Mouse (Mus musculus) cerebellum, postnatal 10 days (tissue): Measurements from ENCODE around the gene 9430097D07Rik.

Experiments
- DNase-seq, 2 experiments: peaks; one replicate each; pipeline ENCODE4 v3.0.0; 2021; ENCODE audit warnings: mixed read lengths in 2 of 2

The 9430097D07Rik gene

DNA sequence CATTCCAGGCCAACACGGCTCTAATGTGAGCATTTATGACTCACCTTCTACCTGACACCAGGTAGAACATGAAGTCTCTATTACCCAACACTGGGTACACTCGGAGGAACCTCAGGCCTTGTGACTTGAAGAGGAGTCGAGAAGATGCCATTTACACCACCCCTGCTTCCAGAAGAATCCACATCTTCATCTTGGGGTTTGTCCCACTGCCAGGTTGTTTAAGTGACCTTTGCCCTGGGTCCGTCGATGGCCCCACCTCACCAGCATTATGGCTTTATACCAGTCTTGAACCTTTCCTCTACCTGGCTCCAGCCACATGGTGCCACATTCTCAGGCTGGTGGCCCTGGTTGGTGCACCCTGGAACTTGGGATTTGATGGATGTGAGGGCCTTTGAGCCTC, 21.8 kb upstream of the 9430097D07Rik start:
- no peak for DNase-seq

DNA sequence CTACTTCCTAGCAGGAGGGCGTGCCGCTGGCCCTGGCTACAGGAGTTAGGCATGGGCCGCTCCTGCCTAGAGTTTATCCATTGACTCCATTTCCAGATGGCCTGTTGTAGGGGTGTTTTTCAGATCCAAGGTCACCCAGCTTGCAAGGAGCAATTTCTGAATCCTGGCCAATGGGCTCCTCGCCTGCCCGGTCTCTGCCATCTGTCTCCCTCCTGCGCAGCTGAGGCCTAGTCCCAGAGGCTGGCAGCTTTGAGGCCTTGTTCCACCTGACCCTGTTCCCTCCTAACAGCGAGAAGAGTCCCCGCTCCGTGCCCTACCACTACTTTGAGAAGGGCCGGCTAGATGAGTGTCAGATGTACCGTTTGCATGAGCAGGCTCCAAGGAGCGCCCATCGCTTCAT, 21.2 kb upstream of the 9430097D07Rik start:
- DNase-seq = peak; percentile 94 to 96

DNA sequence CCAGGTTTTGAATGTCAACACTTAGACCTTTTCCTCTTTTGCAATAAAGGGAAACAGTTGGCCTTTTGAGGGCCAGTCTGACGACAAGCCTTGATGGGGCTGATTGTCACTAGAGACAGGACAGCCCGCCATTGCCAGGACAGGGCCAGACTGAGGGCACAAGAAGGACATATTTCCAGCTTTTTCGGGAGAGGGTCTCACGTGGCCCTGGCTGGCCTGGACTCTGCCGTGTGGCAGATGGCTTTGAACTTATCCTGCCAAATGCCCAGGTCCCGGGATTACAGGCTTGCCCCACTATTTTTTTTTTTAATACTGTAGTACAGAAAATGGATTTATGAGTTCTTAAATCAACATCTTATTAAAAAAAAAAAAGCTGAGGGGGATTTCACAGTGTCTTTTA, 15.8 kb upstream of the 9430097D07Rik start:
- DNase-seq = peak; percentile 67 to 80

DNA sequence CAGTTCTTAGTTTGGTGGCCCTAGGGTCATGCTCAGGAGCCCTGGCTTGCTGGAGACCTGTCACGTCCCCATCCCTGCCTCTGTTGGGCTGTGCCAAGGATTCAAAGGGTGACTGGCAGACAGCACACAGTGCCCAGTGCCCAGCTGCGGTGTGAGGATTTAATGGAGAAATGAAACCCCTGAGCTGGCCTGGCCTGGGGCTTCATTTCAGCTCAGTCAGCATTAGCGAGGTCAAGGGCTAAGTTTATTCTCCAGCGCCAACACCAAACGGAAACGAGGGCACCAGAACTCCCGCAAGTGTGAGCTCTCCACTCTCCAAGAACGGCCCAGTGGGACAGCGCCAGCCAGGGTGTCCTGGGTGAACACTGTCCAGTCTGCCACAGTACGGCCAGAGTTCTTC, 14.7 kb upstream of the 9430097D07Rik start:
- peak; percentile 56 to 57 for DNase-seq

DNA sequence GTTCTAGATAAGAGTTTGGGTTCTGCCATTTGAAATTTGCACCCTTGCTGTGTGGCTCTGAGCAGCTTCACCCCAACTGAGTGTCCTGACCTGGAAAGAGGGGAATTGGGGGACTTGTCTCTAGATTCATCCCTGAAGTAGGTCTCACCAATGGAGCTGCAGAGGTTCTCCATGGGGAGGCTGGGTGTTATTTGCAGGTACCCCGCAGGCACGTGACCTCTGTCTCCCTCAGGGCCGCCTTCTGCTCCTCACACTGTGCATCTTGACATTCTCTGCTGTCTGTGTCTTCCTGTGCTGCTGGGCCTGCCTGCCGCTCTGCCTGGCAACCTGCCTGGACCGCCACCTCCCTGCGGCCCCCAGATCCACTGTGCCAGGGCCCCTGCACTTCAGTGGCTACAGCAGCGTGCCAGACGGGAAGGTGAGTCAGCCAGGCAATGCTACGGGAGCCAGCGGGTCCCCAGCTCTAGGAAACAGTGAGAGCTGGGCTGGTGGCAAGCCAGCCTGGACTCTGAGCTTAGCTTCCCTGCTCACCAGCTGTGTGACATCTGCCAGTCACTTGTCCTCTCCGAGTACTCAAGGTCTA, 13.8 kb upstream of the 9430097D07Rik start:
- DNase-seq = peak; percentile 93 to 96

DNA sequence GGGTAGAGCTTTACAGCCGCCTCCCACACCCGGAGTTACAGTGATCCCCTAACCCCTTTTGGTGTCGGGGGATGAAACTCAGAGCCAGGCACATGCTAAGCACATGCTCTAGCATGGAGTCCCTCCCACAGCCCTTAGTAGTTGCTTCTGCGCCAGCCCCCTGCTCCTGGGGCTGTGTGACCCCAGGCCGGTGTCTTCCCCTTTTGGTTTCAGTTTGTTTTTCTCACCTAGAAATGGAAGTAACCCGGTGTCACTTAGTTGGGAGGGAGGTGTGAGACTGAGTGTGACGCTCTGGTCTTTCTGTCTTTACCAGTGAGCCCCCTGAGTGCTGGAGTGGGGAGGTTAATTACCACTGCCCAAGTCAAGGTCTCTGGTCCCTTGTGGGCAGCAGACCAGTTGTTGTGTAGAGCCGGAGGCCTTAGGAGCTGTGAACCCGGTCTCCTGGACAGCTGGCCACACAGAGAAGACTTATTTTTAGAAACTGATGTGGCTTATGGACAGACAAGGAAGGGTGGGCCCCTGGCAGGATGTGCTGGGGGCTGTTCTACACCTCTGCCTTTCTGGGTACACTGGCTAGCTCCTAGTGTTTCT, 12.3 kb upstream of the 9430097D07Rik start:
- DNase-seq = peak; percentile 32 to 43

DNA sequence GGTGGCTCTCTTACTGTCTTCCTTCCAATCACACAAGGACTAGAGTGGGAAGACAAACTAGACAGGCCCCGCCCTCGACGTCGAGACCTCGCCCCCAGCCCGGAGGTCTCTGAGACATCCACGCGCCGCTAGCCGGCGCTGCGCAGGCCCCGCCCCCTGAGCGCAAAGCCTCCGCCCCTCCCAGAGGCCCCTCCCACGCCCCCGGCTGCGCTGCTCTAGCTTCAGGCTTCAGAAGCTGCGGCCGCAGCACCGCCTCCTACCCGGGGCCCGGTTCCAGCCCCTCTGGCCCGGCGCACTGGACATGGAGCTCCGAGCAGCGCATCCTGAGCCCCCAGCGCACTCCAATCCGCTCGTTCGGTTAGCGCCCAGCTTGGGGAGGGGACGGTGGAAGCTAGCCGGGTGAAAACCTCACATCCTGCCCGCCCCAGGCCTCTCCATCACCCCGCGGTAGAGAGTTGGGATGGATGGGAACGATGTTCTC, 11.4 kb upstream of the 9430097D07Rik start, which contains the start of gene St6galnac4:
Gene St6galnac4, plus strand, starts transcription at position 225 of the 481 bp plus-strand sequence.
- DNase-seq = peak; percentile 97 to 98

DNA sequence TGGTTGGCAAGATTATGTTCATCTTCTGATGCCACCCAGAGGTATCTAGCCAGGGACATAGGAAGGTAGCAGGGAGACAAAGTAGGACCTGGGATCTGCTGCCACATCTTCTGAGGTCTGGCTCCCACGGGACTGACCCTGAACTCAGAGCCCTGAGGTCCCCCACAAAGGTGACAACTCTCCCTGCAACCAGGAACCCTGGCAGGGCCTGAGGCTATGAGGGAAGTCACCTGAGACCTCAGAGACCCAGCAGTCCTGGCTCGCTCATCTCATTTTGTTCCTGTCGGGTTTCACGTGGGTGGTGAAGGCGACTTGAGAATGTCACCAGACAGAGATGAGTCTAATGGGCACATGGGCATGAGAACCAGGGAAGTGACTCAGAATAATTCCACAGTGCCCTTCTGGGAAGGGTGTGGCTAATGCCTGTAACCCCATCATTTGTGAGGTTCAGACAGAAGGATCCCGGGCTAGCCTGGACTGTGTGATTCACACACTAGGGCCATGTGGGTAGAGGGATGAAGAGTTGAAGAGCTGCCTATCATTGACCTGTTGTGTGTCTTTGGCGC, 9.7 kb upstream of the 9430097D07Rik start:
- DNase-seq = peak in 1 of 2 experiments; percentile 24

DNA sequence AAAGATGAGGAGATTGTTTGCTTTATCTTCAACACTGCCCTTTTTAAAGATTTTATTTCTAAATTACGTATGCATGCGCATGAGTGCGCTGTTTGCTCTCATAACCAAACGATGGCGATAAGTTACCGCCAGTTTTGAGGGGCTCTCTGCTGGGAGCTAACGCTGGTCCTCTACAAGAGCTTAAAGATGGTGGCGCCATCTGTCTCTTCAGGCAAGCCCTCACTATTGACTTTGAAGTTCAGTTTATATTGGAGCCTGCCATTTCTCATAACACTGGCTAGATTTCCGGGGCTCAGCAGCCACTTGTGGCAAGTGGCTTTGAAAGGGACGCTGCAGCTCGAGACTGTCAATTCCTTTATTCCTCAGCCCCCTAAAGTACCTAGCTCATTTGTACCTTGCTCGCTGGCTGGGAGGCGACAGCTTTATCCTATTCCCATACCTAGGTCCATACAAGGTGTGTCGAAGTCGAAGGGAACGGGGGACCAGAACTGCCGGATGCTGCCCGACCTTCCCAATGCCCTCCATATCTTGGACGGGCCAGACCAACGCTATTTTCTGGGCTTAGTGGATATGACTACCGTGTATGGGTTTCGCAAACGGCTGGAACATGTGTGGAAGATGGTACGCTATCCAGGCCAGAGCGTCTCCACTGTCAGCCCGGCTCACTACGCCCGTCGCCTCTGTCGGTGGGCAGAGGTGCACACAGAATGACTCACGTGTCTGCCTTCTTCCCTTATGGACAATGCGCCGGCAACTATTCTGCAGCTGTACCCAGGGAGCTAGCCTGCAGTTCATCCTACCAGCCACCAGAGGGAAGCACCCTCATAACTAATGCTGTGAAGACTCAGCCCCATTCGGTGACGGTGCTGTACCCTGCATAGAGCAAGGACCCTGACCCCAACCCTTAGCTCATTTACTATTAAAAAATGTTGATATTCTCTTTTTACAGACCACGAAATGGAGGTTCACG, 7.6 kb upstream of the 9430097D07Rik start:
- peak; percentile 91 to 93 for DNase-seq

DNA sequence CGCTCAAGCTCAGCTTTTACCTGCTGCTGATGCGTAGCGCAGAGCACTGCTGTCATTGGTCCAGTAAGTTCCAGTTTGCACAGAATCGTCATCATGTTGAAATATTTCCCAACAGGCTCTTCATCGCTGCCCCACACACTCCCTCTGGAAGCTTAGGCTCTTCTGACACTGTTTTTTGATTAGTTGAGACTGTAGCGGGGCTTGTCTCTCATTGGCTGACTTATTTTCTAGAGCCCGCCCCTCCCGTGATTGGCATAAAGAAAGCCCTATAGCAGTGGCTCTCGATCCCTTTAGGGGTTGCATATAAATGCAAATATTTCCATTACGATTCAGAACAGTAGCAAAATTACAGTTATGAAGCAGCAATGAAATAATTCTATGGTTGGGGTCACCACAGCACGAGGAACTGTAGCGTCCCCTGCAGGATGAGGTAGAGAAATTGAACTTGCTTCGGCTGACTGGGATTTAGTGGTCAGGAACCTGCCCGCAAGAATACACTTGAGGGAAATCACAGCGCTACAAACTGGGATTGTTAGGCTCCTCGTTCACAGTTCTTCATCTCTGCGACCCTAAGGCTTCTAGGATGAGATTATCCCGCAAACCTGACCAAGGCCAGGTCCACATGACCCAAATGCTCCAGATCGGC, 6.1 kb upstream of the 9430097D07Rik start:
- DNase-seq = peak; percentile 78 to 80

DNA sequence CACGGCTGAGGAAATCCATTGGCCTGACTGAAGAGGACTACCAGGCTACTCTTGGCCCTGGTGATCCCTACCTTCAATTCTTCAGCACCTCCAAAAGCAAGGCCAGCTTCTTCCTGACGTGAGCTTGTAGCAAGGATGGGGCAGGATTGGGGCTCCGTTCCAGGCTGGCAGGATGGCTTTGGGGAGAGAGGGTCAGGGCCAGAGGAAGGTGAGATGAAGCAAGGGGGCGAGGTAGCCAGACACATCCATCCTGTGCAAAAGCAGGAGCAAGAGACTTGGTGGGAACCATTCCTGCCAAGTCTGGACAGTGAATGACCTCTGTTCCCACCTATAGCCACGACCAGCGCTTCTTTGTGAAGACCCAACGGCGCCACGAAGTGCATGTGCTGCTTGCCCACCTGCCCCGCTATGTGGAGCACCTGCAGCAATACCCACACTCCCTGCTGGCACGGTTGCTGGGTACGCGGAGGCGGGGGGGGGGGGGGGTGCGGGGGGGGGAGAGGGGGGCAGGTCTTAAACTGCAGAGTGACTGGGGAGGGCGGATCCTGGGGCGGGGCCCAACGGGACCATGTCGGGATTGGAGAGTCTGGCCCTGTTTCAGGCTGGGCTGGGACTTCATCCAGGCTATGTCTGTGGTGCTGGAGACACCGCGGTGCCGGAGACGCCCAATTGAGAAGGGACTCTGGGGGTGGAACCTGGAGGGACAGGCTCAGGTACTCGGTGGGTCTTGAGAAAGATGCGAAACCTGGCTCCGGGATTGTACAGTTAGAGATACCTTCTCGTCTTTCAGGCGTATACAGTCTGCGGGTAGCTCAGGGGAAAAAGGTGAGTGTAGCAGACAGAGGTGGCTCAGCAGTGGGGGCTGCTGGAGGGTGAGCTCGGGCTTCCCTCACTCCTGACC, 2.9 kb upstream of the 9430097D07Rik start:
- DNase-seq = peak; percentile 50 to 52

DNA sequence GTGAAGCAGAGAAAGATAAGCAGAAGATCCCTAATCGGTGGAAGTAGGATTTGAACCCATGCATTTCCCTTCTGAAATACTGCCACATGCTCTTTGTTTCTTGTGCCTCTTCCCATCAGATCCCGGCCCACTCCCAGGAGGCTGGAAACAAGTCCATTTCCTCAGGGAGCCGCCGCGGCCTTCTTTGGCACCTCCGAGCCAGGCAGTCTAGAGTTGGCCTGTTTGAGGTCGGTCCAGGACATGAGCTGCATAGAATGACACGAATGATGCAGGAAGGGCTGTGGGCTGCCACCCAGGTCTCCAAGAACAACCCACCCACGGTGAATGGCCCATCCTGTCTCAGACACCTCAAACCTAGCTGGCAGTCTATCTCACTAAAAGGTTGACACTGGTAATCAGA, 1.0 kb upstream of the 9430097D07Rik start:
- DNase-seq = no peak

DNA sequence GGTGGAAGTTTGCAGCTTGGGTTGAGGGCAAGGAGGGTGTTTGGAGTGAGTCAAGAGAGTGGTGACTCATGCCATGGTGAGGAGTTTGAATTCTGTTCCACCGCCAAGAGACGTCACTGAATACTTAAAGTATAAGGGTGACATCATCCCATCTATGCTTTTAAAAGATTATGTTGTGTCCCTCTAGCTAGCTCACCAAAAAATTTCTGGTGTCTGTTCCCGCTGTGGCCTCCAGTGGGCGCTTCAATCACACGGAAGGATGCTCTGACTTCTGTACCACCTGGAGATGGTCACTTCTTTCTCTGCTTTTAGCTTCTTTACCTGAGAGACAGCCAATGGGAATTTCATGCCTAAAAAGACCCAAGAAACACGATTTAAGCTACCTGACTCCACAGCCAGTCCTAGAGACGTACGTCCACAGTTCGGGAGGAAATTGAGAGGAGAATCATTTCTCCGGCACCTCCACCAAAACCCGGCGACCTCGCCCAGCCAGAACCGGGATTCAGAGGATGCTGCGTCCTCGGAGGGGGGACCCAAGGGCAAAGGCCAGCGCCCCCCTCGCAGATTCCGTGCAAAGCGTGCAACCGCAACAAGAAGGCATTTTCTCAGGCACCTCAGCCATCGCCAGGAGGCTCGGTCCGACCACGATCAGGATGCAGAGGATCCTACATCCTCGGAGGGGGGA, 441 bp downstream of the 9430097D07Rik start:
- peak; percentile 82 to 84 for DNase-seq

DNA sequence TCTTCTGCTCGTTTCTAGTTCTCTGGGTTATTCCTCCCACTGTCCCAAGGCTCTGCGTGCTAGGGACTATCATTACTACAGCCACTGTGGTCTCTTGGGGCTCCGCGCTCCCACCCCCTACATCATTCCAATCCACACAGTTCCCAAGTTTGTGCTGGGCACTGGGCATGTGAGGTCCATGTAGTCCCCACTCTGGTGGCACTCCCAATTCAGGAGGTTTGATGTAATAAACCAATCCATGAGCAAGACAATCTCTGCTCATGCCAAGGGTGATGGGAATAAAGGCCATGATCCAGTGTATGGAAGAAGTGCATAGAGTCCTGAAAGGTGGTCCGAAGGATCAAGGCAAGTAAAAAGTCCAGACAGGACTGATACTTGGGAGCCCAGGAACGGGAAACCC, 987 bp downstream of the 9430097D07Rik start, which contains the start of gene Pip5kl1:
Gene Pip5kl1, plus strand, starts transcription at position 301 of the 400 bp plus-strand sequence.
- no peak for DNase-seq

DNA sequence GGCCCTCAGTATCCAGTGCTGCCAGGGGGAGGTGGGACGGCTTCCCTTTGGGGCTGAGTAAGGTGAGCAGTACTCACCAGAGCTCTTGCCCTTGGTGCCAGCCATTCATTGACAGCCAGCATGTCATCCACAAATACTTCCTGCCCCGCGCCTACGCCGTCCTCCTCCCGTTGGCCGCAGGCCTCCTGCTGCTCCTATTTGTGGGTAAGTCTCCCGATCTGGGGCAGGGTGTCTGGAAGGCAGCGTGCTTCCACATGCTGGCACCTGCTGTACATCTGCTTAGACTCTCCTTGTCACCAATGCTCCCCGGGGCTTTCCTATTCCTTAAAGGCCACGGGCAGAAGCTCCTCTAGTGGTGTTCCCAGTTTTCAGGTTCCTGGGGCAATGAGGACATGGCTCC, 3.3 kb downstream of the 9430097D07Rik start:
- DNase-seq = no peak

DNA sequence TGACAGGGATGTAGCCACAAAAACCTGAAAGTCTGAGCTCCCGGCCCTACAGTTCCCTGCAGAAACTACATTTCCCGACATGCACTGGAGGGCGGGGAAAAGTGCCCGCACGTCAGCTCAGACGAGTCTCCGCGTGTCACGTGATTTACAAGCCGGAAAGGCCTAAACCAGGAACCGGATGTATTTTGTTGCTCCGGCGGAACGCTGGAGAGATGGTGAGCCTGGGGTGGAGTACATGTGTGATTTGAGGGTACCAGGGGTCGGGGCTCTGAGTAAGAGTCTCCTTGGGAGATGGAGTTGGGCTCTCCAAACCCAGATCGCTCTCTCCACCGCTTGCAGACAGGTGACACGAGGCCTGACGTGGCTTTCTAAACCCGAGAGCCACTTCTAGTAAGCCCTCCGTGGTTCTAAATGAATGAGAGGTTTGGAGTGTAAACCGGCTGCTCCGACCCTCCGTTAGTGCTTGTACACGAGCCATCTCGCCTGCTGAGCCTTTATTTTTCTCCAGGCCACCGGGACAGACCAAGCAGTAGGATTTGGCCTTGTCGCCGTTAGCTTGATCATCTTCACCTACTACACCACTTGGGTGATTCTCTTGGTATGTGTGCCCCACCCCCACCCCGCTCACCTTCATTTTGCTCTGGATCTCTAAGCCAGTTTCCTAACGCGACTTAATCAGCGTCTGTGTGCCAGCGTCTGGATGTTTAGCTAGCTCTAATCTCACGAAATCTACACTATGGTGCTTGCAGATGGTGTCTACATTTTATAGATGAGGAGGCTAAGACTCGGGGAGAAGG, 4.6 kb downstream of the 9430097D07Rik start, which contains the start of gene Dpm2:
Gene Dpm2, plus strand, starts transcription at position 161 of the 797 bp plus-strand sequence.
- peak; percentile 94 to 95 for DNase-seq

DNA sequence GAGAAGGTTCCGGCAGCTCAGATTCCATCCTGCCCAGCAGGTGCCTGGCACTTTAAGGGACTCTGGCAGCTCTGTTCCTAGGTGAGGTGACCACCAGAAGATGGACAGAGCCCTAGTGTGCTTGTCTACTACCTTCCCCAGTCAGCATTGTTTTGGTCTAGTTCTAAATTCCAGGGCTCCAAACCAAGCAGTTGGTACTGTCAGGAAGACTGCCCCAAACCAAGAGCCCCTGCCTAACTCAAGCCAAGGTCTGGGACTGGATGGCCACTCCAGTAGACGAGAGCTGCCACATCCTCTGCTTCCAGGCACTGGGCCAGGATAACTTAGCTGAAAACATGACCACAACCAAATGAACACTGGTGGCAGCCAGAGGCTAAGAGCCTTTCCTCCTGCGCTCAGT, 6.5 kb downstream of the 9430097D07Rik start:
- DNase-seq = no peak

DNA sequence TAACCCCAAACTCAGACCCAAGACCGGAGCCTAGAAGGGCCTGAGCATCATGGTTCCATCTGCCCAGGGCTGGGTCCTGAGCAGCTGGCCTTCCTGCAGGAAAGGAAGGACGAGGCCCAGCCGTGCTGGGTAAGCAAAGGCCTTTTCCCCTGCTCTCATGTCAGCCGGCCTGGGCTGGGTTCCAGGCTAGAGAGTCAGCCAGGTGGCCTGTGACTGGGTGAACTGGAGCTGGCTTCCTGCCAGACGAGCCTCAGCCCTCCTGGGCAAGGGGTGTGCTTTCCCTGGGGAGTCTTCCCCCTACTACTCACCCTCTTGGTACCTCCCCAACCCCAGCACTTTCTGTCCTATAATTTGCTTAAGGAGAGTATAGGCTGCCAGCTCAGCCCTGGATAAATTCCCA, 7.3 kb downstream of the 9430097D07Rik start:
- DNase-seq = peak; percentile 65 to 70

DNA sequence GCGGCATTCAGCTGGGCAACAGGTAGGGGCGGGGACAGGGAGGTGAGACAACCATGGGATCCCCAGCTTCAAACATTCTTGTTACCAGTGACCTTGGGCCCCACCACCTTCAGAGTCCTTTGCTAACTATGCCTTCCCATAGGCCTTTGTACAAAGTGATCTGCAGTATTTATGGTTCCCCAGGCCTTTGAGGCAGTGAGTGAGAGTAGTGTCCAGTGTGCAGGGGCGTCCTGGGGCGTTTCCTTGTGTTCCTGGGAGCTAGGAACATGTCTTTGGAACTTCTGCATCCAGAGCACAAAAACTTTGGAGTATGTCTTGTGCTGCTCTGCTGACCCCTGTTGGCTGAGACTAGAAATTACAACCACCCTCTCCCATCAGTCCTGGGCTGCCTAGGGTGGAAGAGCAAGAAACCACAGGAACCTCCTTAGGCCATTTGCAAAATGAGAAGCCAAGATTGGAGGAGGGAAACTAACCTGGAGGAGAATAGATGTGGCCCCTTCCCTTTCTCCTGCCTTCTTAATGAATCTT, 8.9 kb downstream of the 9430097D07Rik start:
- peak; percentile 79 to 83 for DNase-seq
